Mouse (Mus musculus) liver, postnatal 0 days (tissue): ENCODE measurements around the gene Pik3r6. TPM values are rescaled to one million over a fixed set of nuclear protein-coding genes. Genes with fewer than 3 reads are reported as not detected.
A peak's percentile ranks its signal among the peaks of the same experiment; 100 is the strongest.

Experiments used
- ATAC-seq: fragments of 200-750 bp; cut with Nextera tagmentation; 2 replicates; pipeline ENCODE4 v1.8.0; 2017; ENCODE audit warnings: mild to moderate bottlenecking, moderate library complexity
- DNase-seq: peaks from one replicate; pipeline ENCODE4 v3.0.0-alpha.2; 2016
- H3K27ac ChIP-seq: fragments of 300-500 bp; sonication (generic); 2 replicates; pipeline ENCODE4 v1.5.1; 2014; ENCODE audit warnings: antibody characterized with exemption, moderate library complexity, mild to moderate bottlenecking, low read depth
- H3K27me3 ChIP-seq: fragments of 300-500 bp; sonication (generic); 2 replicates; pipeline ENCODE4 v1.6.1; 2014; ENCODE audit warnings: low read length, control low read depth, mixed read lengths; ENCODE audit not compliant: insufficient read depth
- H3K36me3 ChIP-seq: fragments of 300-500 bp; sonication (generic); replicated peaks from 2 replicates; pipeline ENCODE4 v1.6.1; 2014; ENCODE audit warnings: mild to moderate bottlenecking, control low read depth, low read length, moderate library complexity, mixed read lengths; ENCODE audit not compliant: insufficient read depth
- H3K4me1 ChIP-seq: fragments of 300-500 bp; sonication (generic); 2 replicates; pipeline ENCODE4 v1.6.1; 2014; ENCODE audit warnings: antibody characterized with exemption, mild to moderate bottlenecking, control low read depth; ENCODE audit not compliant: insufficient read depth
- H3K4me2 ChIP-seq: fragments of 300-500 bp; sonication (generic); 2 replicates; pipeline ENCODE4 v1.6.1; 2014; ENCODE audit warnings: low read depth, mild to moderate bottlenecking, low read length, moderate library complexity, mixed read lengths
- H3K4me3 ChIP-seq: fragments of 300-500 bp; sonication (generic); 2 replicates; pipeline ENCODE4 v1.5.1; 2014; ENCODE audit warnings: low read depth, low read length
- H3K9ac ChIP-seq: fragments of 300-500 bp; sonication (generic); replicated peaks from 2 replicates; pipeline ENCODE4 v1.6.1; 2014; ENCODE audit warnings: mild to moderate bottlenecking, moderate library complexity
- H3K9me3 ChIP-seq: fragments of 300-500 bp; sonication (generic); 2 replicates; pipeline ENCODE4 v1.6.1; 2016; ENCODE audit warnings: mild to moderate bottlenecking, control low read depth, low read length, mixed read lengths
- CTCF ChIP-seq: sonication (generic); IDR thresholded peaks from 2 replicates; pipeline ENCODE4 v1.5.1; 2016; ENCODE audit warnings: antibody characterized with exemption, low read depth
- EP300 ChIP-seq: IDR thresholded peaks from 2 replicates; pipeline ENCODE4 v1.6.1; 2016; ENCODE audit warnings: antibody characterized with exemption, low read depth, mild to moderate bottlenecking
- WGBS: fragments of 180-500 bp; shearing (Covaris S2); extraction: QIAGEN DNeasy Blood & Tissue Kit; methylation state at CpG from one replicate; pipeline ENCODE4 v1.1.7; 2014; ENCODE audit not compliant: insufficient replicate concordance; 5-methylcytosine and 5-hydroxymethylcytosine counted together
- polyA plus RNA-seq: library from polyadenylated mRNA; unstranded; fragments of >200 nt; fragmentation: Nextera tagmentation; extraction: Ambion mirVana; gene quantifications from 2 replicates; pipeline ENCODE4 v1.2.1, GENCODE M21; 2015

Gene Pik3r6
- polyA plus RNA-seq, 1 experiment from 2014 or later = 2.5 TPM

DNA sequence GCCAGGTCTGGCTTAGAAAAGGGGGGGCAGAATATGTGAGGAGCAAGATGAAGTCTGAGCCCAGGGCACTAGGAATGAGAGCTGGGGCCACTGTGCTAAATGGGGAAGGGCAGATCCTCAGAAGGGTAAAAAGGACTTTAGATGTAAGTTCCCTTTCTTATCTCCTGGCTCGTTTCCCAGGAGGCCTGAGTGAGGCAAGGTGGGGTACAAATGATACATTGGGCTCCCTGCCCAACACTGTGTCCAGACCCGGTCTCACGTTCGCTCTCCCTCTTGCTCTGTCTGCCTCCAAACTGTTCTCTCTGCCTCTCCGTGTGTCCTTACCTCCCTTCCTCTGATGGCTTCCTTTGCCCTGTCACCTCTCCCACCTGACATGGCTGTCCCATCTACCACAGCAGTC is 9.1 kb upstream of the Pik3r6 start:
- H3K9ac ChIP-seq = no peak overlapping the region

GRCm38 (mm10) chr11:68497081-68497480 is 5.7 kb upstream of the Pik3r6 start:
- Histone ChIP-seq H3K27ac (0 out of 2 replicates have a peak overlapping the region, but pooled peaks have one; percentile 1), H3K36me3 (no peaks in the 10 kb centered on the region), H3K9ac (no peak overlapping the region)

More for the DNA sequence above, 9.1 kb upstream of the Pik3r6 start:
- Histone ChIP-seq H3K27ac (no peak overlapping the region), H3K9me3 (no peaks in the 10 kb centered on the region), H3K4me3 (no peak overlapping the region), H3K27me3 (no peaks in the 10 kb centered on the region), H3K36me3 (no peaks in the 10 kb centered on the region), H3K4me2 (no peak overlapping the region), H3K4me1 (peaks cover 5% of the 10 kb centered on the region; the same call in 1 of the 2 replicates)
- 69% methylated on average over 5 of the region's 5 CpGs for WGBS
- TF ChIP-seq EP300 = no peak
- TF ChIP-seq CTCF = no peak
- DNase-seq = no peak
- no peak for ATAC-seq

GRCm38 (mm10) chr11:68498517-68498916 is 4.3 kb upstream of the Pik3r6 start:
- 61% methylated on average over 11 of the region's 11 CpGs for WGBS
- Histone ChIP-seq H3K27me3 (0 out of 2 replicates have a peak, but pooled peaks cover 4% of the 10 kb centered on the region), H3K27ac (no peak overlapping the region), H3K4me1 (peaks cover 16% of the 10 kb centered on the region), H3K4me3 (no peak overlapping the region), H3K4me2 (no peak overlapping the region), H3K9ac (no peak overlapping the region), H3K9me3 (no peaks in the 10 kb centered on the region), H3K36me3 (no peaks in the 10 kb centered on the region)
- ATAC-seq (peak; percentile 21; the same call in 1 of the 2 replicates), DNase-seq (peak; percentile 60)
- TF ChIP-seq EP300 (no peak), CTCF (no peak)

More at GRCm38 (mm10) chr11:68497081-68497480, 5.7 kb upstream of the Pik3r6 start:
- peaks cover 16% of the 10 kb centered on the region for H3K4me1 ChIP-seq
- H3K27me3 ChIP-seq = 0 out of 2 replicates have a peak, but pooled peaks cover 4% of the 10 kb centered on the region
- ATAC-seq (no peak), DNase-seq (no peak)
- H3K4me2 ChIP-seq = 0 out of 2 replicates have a peak overlapping the region, but pooled peaks have one; percentile 9
- no peak overlapping the region for H3K4me3 ChIP-seq
- TF ChIP-seq EP300 = no peak
- no peak for TF ChIP-seq CTCF
- H3K9me3 ChIP-seq = no peaks in the 10 kb centered on the region
- 49% methylated on average over 6 of the region's 6 CpGs for whole genome bisulfite sequencing

DNA sequence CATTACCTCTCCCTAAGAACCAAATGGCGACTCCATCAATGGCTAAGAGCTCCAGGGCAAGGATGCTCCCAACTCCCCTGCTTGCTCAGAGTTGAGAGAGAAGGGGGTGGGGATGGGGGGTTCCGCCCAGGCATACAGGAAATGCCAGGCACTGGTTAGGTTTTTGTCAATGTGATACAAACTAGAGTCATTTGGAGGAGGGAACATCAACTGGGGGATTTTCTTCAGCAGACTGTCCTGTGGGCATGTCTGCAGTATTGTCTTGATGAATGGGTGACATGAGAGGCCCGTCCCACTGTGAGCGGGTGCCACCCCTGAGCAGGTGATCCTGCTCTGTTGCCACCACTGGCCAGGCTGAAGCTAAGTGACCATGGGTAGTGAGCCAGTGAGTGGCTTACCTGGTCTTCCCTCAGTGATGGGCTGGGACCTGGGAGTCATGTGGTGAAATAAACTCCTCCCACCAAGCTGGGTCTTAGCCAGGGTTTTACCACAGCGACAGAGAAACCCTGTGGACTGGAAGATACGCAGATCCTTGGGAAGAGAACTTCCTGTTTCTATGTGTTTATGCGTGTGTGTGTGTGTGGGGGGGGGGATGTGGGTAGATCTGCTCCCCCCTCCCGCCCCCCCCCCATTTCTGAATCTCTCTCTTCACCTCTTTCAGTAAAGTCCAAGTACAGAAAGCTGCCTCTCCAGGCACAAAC is 3.7 kb upstream of the Pik3r6 start:
- Histone ChIP-seq H3K36me3 (no peaks in the 10 kb centered on the region), H3K9me3 (no peaks in the 10 kb centered on the region), H3K4me3 (no peak overlapping the region), H3K4me1 (peaks cover 16% of the 10 kb centered on the region), H3K4me2 (no peak overlapping the region), H3K27me3 (0 out of 2 replicates have a peak, but pooled peaks cover 4% of the 10 kb centered on the region), H3K27ac (no peak overlapping the region), H3K9ac (no peak overlapping the region)
- DNase-seq = peak; percentile 13
- TF ChIP-seq CTCF = no peak
- TF ChIP-seq EP300 = no peak
- no peak for ATAC-seq
- 40% methylated on average over 7 of the region's 8 CpGs for WGBS

DNA sequence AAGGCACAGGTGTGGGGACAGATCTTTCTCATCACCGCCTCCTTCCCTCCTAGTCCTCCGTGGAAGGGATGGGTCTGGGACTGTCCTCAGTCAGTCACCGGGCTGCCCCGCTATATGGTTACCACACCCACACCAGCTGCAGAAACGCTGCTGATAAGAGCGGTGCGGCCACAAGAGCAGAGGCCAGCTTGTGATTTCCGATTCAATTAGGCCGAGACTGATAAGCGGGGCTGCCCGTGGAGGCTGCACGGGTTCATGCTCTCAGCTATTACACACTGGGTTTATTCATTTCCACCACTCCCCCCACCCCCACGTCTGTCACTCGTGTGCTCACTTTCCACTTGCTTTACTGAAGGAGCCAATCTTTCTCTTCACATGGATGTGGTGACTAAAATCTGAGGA is 1.9 kb upstream of the Pik3r6 start:
- no peak for ATAC-seq
- H3K36me3 ChIP-seq = no peaks in the 10 kb centered on the region
- WGBS = 28% methylated on average over 14 of the region's 14 CpGs
- no peak for DNase-seq
- H3K27ac ChIP-seq = no peak overlapping the region
- peak overlapping the region; percentile 16; the same call in 1 of the 2 replicates for H3K9ac ChIP-seq
- peaks cover 16% of the 10 kb centered on the region for H3K4me1 ChIP-seq
- no peak overlapping the region for H3K4me2 ChIP-seq
- TF ChIP-seq CTCF = no peak
- TF ChIP-seq EP300 = no peak
- 0 out of 2 replicates have a peak, but pooled peaks cover 4% of the 10 kb centered on the region for H3K27me3 ChIP-seq
- no peak overlapping the region for H3K4me3 ChIP-seq
- H3K9me3 ChIP-seq = no peaks in the 10 kb centered on the region

DNA sequence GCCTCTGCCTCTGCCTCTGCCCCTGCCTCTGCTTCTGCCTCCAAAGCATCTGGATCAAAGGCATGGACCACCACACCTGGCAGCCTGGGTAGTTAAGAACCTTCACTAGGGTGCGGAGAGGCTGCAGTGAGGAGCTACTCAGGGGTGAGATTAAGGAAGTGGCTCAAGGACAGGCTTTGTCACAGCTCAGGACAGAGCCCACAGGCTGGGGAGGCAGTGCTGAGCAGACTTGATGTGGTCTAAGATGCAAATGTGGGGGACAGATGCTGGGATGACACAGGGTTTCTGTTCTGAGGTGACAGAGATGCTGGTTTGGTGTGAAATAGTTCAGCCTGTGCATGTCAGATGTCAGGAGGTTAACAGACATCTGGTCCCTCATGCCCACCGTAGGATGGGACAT is 411 bp upstream of the Pik3r6 start:
- ATAC-seq (peak; percentile 48; the same call in 1 of the 2 replicates), DNase-seq (no peak)
- H3K27ac ChIP-seq = no peak overlapping the region

More for the DNA sequence above, 411 bp upstream of the Pik3r6 start:
- WGBS = 38% methylated on average over 2 of the region's 2 CpGs
- peaks cover 10% of the 10 kb centered on the region for H3K4me1 ChIP-seq
- no peak overlapping the region for H3K4me2 ChIP-seq
- H3K9me3 ChIP-seq = no peaks in the 10 kb centered on the region
- 0 out of 2 replicates have a peak, but pooled peaks cover 4% of the 10 kb centered on the region for H3K27me3 ChIP-seq
- H3K36me3 ChIP-seq = no peaks in the 10 kb centered on the region
- no peak for TF ChIP-seq CTCF
- no peak for TF ChIP-seq EP300
- H3K4me3 ChIP-seq = no peak overlapping the region
- no peak overlapping the region for H3K9ac ChIP-seq
